Mouse (Mus musculus) ES-Bruce4 (cell line): Measurements from ENCODE around the gene Camk2d. TPM values are rescaled to one million over a fixed set of nuclear protein-coding genes. Genes with fewer than 3 reads are reported as not detected.

ENCODE experiments used
- H3K27ac ChIP-seq: 2 replicates; pipeline ENCODE4 v1.5.1; 2012; ENCODE audit warnings: low read length, inconsistent platforms; ENCODE audit not compliant: insufficient read depth
- H3K27me3 ChIP-seq: 2 replicates; pipeline ENCODE4 v1.6.1; 2012; ENCODE audit warnings: mild to moderate bottlenecking, low read length, inconsistent platforms; ENCODE audit not compliant: control insufficient read depth, poor library complexity, insufficient read depth, severe bottlenecking
- H3K36me3 ChIP-seq: 2 replicates; pipeline ENCODE4 v1.6.1; 2012; ENCODE audit warnings: inconsistent platforms, mild to moderate bottlenecking, low read length, moderate library complexity; ENCODE audit not compliant: control insufficient read depth, poor library complexity, insufficient read depth, severe bottlenecking
- H3K4me1 ChIP-seq: one replicate; pipeline ENCODE4 v1.8.1; 2011; ENCODE audit warnings: low read length; ENCODE audit not compliant: control insufficient read depth, insufficient read depth
- H3K4me3 ChIP-seq: 2 replicates; pipeline ENCODE4 v1.5.1; 2011; ENCODE audit warnings: low read depth, mild to moderate bottlenecking, low read length
- H3K9ac ChIP-seq: 2 replicates; pipeline ENCODE4 v1.6.1; 2012; ENCODE audit warnings: low read depth, mild to moderate bottlenecking, inconsistent platforms; ENCODE audit not compliant: poor library complexity, severe bottlenecking
- H3K9me3 ChIP-seq: replicated peaks from 2 replicates; pipeline ENCODE4 v1.6.1; 2012; ENCODE audit warnings: mild to moderate bottlenecking, low read length, inconsistent platforms; ENCODE audit not compliant: control insufficient read depth, poor library complexity, insufficient read depth, severe bottlenecking
- CTCF ChIP-seq: IDR thresholded peaks from one replicate; pipeline ENCODE4 v1.8.1; 2011; ENCODE audit warnings: low read depth, low read length
- EP300 ChIP-seq: IDR thresholded peaks from 2 replicates; pipeline ENCODE4 v1.6.1; 2011; ENCODE audit warnings: low read depth, low read length; ENCODE audit not compliant: insufficient read depth
- POLR2A ChIP-seq: IDR thresholded peaks from one replicate; pipeline ENCODE4 v1.8.1; 2011; ENCODE audit warnings: low read length; ENCODE audit not compliant: insufficient read depth
- polyA plus RNA-seq: library from polyadenylated mRNA; stranded (reverse); fragments of >200 nt; gene quantifications from 2 replicates; pipeline ENCODE4 v1.2.4, GENCODE M21; 2011; ENCODE audit warnings: low read depth; ENCODE audit not compliant: missing spikeins, insufficient read depth, insufficient read length

The Camk2d gene
- polyA plus RNA-seq, 1 experiment, result 32.9 TPM

DNA sequence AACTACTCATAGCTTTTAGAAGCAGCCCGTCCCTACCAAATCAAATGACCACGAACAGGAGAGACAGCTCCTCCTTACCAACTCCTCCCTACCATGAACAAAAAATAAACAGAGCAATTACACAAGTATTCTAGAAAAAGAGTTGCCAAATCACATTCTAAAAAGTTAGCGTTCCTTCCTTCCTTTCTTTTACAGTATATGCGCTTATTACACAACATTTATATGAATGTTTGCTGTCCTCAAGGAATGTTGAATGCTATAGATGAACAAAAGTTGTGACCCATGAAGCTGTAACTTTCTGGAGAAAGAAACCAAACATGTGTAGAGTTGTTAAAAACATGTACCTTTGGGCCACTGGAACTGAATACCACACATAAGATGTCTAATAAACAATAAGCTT lies 31.9 kb downstream of the Camk2d start:
- no peak overlapping the region for H3K27ac ChIP-seq
- H3K9me3 ChIP-seq, result no peaks in the 10 kb centered on the region
- TF ChIP-seq CTCF (no peak), POLR2A (no peak), EP300 (no peak)
- H3K9ac ChIP-seq, result no peak overlapping the region
- H3K27me3 ChIP-seq, result no peaks in the 10 kb centered on the region
- no peaks in the 10 kb centered on the region for H3K36me3 ChIP-seq
- H3K4me1 ChIP-seq, result no peaks in the 10 kb centered on the region
- H3K4me3 ChIP-seq, result no peak overlapping the region

DNA sequence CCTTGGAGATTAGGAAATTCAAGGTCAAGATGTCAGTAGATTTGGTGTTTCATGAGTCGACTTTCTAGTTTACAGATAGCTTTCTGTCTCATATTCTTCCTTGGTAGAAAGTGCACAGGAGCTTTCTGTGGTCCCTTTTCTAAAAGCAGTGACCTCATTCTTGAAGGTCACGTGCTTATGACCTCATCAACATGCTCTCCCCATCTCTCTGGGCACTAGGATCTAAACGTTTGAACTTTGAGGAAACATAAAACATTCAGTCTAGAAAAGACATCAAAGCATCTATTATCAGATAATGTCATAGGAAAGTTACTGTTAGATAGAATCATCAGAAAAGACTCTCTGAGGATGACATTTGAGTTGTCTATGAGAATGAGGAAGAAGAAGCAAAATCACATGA lies 32.3 kb downstream of the Camk2d start:
- no peaks in the 10 kb centered on the region for H3K36me3 ChIP-seq
- H3K4me3 ChIP-seq, result no peak overlapping the region
- no peak overlapping the region for H3K27ac ChIP-seq
- H3K27me3 ChIP-seq, result no peaks in the 10 kb centered on the region
- no peaks in the 10 kb centered on the region for H3K9me3 ChIP-seq
- H3K9ac ChIP-seq, result no peak overlapping the region
- no peaks in the 10 kb centered on the region for H3K4me1 ChIP-seq
- TF ChIP-seq POLR2A, result no peak
- no peak for TF ChIP-seq CTCF
- no peak for TF ChIP-seq EP300

- H3K9ac ChIP-seq, result no peak overlapping the region
- H3K36me3 ChIP-seq, result no peaks in the 10 kb centered on the region
- no peak for TF ChIP-seq EP300
- TF ChIP-seq POLR2A, result no peak
- no peak for TF ChIP-seq CTCF
- H3K4me1 ChIP-seq, result no peaks in the 10 kb centered on the region
- H3K9me3 ChIP-seq, result no peaks in the 10 kb centered on the region
- H3K27ac ChIP-seq, result no peak overlapping the region
- H3K27me3 ChIP-seq, result no peaks in the 10 kb centered on the region
- no peak overlapping the region for H3K4me3 ChIP-seq
Measured at GRCm38 (mm10) chr3:126629040-126629439, 32.9 kb downstream of the Camk2d start.

DNA sequence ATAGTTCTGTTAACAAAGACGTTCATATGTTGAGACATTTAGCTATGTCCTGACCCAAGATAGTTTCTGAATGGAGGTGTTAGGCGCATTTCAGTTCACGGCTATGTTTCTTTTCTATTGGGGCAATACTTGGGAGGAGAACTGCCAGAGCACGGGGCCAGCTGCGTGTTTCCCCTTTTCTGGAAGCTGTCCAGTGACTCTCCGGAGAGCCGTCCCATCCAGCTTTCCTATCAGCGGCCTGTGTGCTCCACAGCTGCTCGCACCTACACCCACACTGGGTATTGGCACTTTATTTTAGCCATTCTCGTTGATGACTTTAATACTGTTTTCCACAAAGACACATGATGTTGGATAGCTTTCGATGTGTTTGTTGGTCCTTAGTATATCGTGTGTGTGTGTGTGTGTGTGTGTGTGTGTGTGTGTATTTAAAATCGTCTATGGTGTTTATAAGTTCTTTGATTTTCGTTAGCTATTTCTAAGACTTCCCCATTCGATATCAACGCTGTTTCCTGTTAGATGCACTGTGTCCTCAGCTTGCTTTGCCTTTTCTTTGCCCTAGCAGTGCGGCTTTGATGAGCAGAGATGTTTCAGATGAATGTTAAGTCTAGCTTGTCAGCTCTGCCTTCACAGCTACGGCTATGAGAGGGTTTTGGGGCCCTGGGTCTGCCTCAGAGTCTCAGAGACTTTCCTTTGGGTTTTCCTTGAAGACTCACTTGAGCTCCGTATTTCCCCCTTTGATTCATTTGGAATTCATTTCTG lies 34.2 kb downstream of the Camk2d start:
- no peaks in the 10 kb centered on the region for H3K36me3 ChIP-seq
- H3K27me3 ChIP-seq, result no peaks in the 10 kb centered on the region
- H3K9ac ChIP-seq, result no peak overlapping the region
- no peak overlapping the region for H3K4me3 ChIP-seq
- no peaks in the 10 kb centered on the region for H3K4me1 ChIP-seq
- H3K9me3 ChIP-seq, result no peaks in the 10 kb centered on the region
- TF ChIP-seq CTCF (no peak), EP300 (no peak), POLR2A (no peak)
- H3K27ac ChIP-seq, result no peak overlapping the region

- no peaks in the 10 kb centered on the region for H3K4me1 ChIP-seq
- no peak overlapping the region for H3K9ac ChIP-seq
- no peaks in the 10 kb centered on the region for H3K27me3 ChIP-seq
- no peak overlapping the region for H3K27ac ChIP-seq
- H3K36me3 ChIP-seq, result no peaks in the 10 kb centered on the region
- H3K4me3 ChIP-seq, result no peak overlapping the region
- no peaks in the 10 kb centered on the region for H3K9me3 ChIP-seq
- TF ChIP-seq CTCF (no peak), EP300 (no peak), POLR2A (no peak)
Measured at GRCm38 (mm10) chr3:126631583-126631982, 35.5 kb downstream of the Camk2d start.

GRCm38 (mm10) chr3:126632580-126632979 lies 36.5 kb downstream of the Camk2d start:
- H3K4me1 ChIP-seq, result no peaks in the 10 kb centered on the region
- H3K9me3 ChIP-seq, result no peaks in the 10 kb centered on the region
- no peak overlapping the region for H3K9ac ChIP-seq
- no peaks in the 10 kb centered on the region for H3K36me3 ChIP-seq
- H3K27me3 ChIP-seq, result no peaks in the 10 kb centered on the region
- TF ChIP-seq POLR2A, result no peak
- TF ChIP-seq CTCF, result no peak
- no peak for TF ChIP-seq EP300
- no peak overlapping the region for H3K27ac ChIP-seq
- H3K4me3 ChIP-seq, result no peak overlapping the region
